Mouse (Mus musculus) CH12.LX (cell line): ENCODE results near the gene Ppig. TPM values are rescaled to one million over a fixed set of nuclear protein-coding genes. Genes with fewer than 3 reads are reported as not detected.

Experiments
- DNase-seq: peaks from one replicate; pipeline ENCODE4 v3.0.0-alpha.2; 2013; ENCODE audit errors: extremely low read depth
- H3K27ac ChIP-seq: 2 replicates; pipeline ENCODE4 v1.5.1; 2012; ENCODE audit warnings: low read depth, mild to moderate bottlenecking, control low read depth, moderate library complexity; ENCODE audit not compliant: insufficient read depth
- H3K27me3 ChIP-seq: replicated peaks from 2 replicates; pipeline ENCODE3; 2012; ENCODE audit warnings: inconsistent platforms
- H3K36me3 ChIP-seq, 2 experiments: replicated peaks in 1 of 2; 2 replicates each; pipeline versions ENCODE3 to v1.6.1; 2012; ENCODE audit warnings: inconsistent platforms in 1 of 2, low read length in 1 of 2, mild to moderate bottlenecking in 1 of 2, mixed read lengths in 1 of 2, moderate library complexity in 1 of 2; ENCODE audit not compliant: control insufficient read depth in 1 of 2, insufficient read depth in 1 of 2
- H3K4me1 ChIP-seq, 2 experiments: 2 replicates each; pipeline ENCODE4 v1.6.1; 2012; ENCODE audit warnings: inconsistent platforms in 1 of 2, moderate library complexity in 1 of 2; ENCODE audit not compliant: insufficient read depth in 2 of 2, control insufficient read depth in 1 of 2
- H3K4me2 ChIP-seq: 2 replicates; pipeline ENCODE4 v1.6.1; 2012; ENCODE audit warnings: low read depth, mild to moderate bottlenecking, control low read depth; ENCODE audit not compliant: poor library complexity, insufficient read depth, severe bottlenecking
- H3K4me3 ChIP-seq, 3 experiments: fragments of 150-350 bp in 1 of 3; sonication (generic) in 1 of 3; replicated peaks in 1 of 3; 2 replicates each; pipeline versions ENCODE3 to v1.5.1; 2011 to 2012; ENCODE audit warnings: low read depth in 2 of 3, low read length in 2 of 3, mild to moderate bottlenecking in 2 of 3, moderate library complexity in 2 of 3, control low read depth in 1 of 3, improper control_type of control experiment in 1 of 3, inconsistent platforms in 1 of 3, mixed read lengths in 1 of 3; ENCODE audit not compliant: poor library complexity in 1 of 3
- H3K79me2 ChIP-seq: replicated peaks from 2 replicates; pipeline ENCODE4 v1.6.1; 2012; ENCODE audit warnings: mild to moderate bottlenecking, moderate library complexity; ENCODE audit not compliant: control insufficient read depth, poor library complexity, insufficient read depth, severe bottlenecking; ENCODE audit errors: extremely low read depth
- H3K9ac ChIP-seq: 2 replicates; pipeline ENCODE4 v1.6.1; 2012; ENCODE audit warnings: low read depth, mild to moderate bottlenecking, control low read depth, moderate library complexity; ENCODE audit not compliant: insufficient read depth
- H3K9me3 ChIP-seq: replicated peaks from 2 replicates; pipeline ENCODE3; 2012; ENCODE audit warnings: low read length, inconsistent platforms, mixed read lengths
- CHD2 ChIP-seq: IDR thresholded peaks from 2 replicates; pipeline ENCODE4 v1.6.1; 2011; ENCODE audit warnings: low read length, improper control_type of control experiment
- CTCF ChIP-seq, 2 experiments: IDR thresholded peaks in 1 of 2; conservative IDR thresholded peaks in 1 of 2; 2 replicates each; pipeline ENCODE4 v1.5.1; 2011 to 2012; ENCODE audit warnings: low read depth in 2 of 2, low read length in 2 of 2, improper control_type of control experiment in 1 of 2, inconsistent platforms in 1 of 2, mild to moderate bottlenecking in 1 of 2, moderate library complexity in 1 of 2
- E2F4 ChIP-seq: IDR thresholded peaks from 2 replicates; pipeline ENCODE4 v1.6.1; 2011; ENCODE audit warnings: low read depth, low read length, improper control_type of control experiment; ENCODE audit not compliant: insufficient replicate concordance
- ETS1 ChIP-seq: conservative IDR thresholded peaks from 2 replicates; pipeline ENCODE4 v1.6.1; 2012; ENCODE audit warnings: low read depth, mild to moderate bottlenecking, inconsistent platforms, low read length, improper control_type of control experiment, moderate library complexity
- GABPA ChIP-seq: IDR thresholded peaks from 2 replicates; pipeline ENCODE4 v1.6.1; 2012; ENCODE audit warnings: low read depth, low read length, improper control_type of control experiment, inconsistent platforms; ENCODE audit not compliant: insufficient replicate concordance
- JUN ChIP-seq: IDR thresholded peaks from 2 replicates; pipeline ENCODE4 v1.6.1; 2011; ENCODE audit warnings: low read depth, mild to moderate bottlenecking, low read length, improper control_type of control experiment, moderate library complexity; ENCODE audit not compliant: insufficient read depth
- JUND ChIP-seq: conservative IDR thresholded peaks from 2 replicates; pipeline ENCODE4 v1.6.1; 2011; ENCODE audit warnings: low read depth, low read length, improper control_type of control experiment
- MAFK ChIP-seq: IDR thresholded peaks from 2 replicates; pipeline ENCODE4 v1.6.1; 2011; ENCODE audit warnings: low read length, improper control_type of control experiment; ENCODE audit not compliant: insufficient replicate concordance
- MAZ ChIP-seq: IDR thresholded peaks from 2 replicates; pipeline ENCODE4 v1.6.1; 2012; ENCODE audit warnings: low read depth, mild to moderate bottlenecking, inconsistent platforms, low read length, improper control_type of control experiment, moderate library complexity
- MYC ChIP-seq: IDR thresholded peaks from 2 replicates; pipeline ENCODE4 v1.6.1; 2011; ENCODE audit warnings: low read depth, mild to moderate bottlenecking, improper control_type of control experiment, low read length
- NELFE ChIP-seq: IDR thresholded peaks from 2 replicates; pipeline ENCODE4 v1.6.1; 2011; ENCODE audit warnings: low read depth, low read length, improper control_type of control experiment
- PAX5 ChIP-seq: IDR thresholded peaks from 2 replicates; pipeline ENCODE4 v1.6.1; 2012; ENCODE audit warnings: low read length, inconsistent platforms, mixed read lengths
- SIN3A ChIP-seq: IDR thresholded peaks from 2 replicates; pipeline ENCODE4 v1.6.1; 2012; ENCODE audit warnings: low read length, improper control_type of control experiment, inconsistent platforms
- SMC3 ChIP-seq: IDR thresholded peaks from 2 replicates; pipeline ENCODE4 v1.6.1; 2011; ENCODE audit warnings: low read depth, low read length, improper control_type of control experiment
- TCF12 ChIP-seq: IDR thresholded peaks from 2 replicates; pipeline ENCODE4 v1.6.1; 2014; ENCODE audit warnings: low read depth, mild to moderate bottlenecking, inconsistent platforms, low read length, improper control_type of control experiment
- UBTF ChIP-seq: IDR thresholded peaks from 2 replicates; pipeline ENCODE4 v1.6.1; 2012; ENCODE audit warnings: low read depth, mild to moderate bottlenecking, inconsistent platforms, low read length, improper control_type of control experiment, moderate library complexity
- USF2 ChIP-seq: conservative IDR thresholded peaks from 2 replicates; pipeline ENCODE4 v1.6.1; 2011; ENCODE audit warnings: low read depth, low read length, improper control_type of control experiment
- ZC3H11A ChIP-seq: IDR thresholded peaks from 2 replicates; pipeline ENCODE4 v1.6.1; 2012; ENCODE audit warnings: low read depth, mild to moderate bottlenecking, inconsistent platforms, low read length, improper control_type of control experiment
- ZKSCAN1 ChIP-seq: IDR thresholded peaks from 2 replicates; pipeline ENCODE4 v1.6.1; 2012; ENCODE audit warnings: low read depth, inconsistent platforms, low read length, improper control_type of control experiment, borderline replicate concordance
- dilution Hi-C: fragments of 300-500 bp; cut with MboI; formaldehyde crosslinking; loops from 2 replicates; pipeline ENCODE4 v1.14.3; 2020; ENCODE audit warnings: low sequenced_read_pairs; ENCODE audit not compliant: extremely low pct_unique_long_range_greater_than_20kb, extremely low pct_ligation_motif_present
- in situ Hi-C: fragments of 300-500 bp; cut with MboI; formaldehyde crosslinking; loops from 3 replicates; pipeline ENCODE4 v1.14.3; 2019; ENCODE audit warnings: low sequenced_read_pairs, low pct_ligation_motif_present, low pct_unique_long_range_greater_than_20kb, mixed read lengths
- polyA plus RNA-seq: library from polyadenylated mRNA; unstranded; fragments of >175 nt; gene quantifications from 2 replicates; pipeline ENCODE4 v1.2.1, GENCODE M21; 2012; ENCODE audit warnings: low read depth; ENCODE audit not compliant: insufficient read length
- total RNA-seq, 2 experiments: library from RNA; depleted of rRNA; stranded (reverse); fragments of 300-350 nt in 1 of 2; fragments of >200 nt in 1 of 2; gene quantifications; 2 replicates each; pipeline ENCODE4 v1.2.3; 2012 to 2014

Ppig gene
- total and polyA plus RNA-seq, 3 experiments, result 10.3 to 180 (median 12.9) TPM

DNA sequence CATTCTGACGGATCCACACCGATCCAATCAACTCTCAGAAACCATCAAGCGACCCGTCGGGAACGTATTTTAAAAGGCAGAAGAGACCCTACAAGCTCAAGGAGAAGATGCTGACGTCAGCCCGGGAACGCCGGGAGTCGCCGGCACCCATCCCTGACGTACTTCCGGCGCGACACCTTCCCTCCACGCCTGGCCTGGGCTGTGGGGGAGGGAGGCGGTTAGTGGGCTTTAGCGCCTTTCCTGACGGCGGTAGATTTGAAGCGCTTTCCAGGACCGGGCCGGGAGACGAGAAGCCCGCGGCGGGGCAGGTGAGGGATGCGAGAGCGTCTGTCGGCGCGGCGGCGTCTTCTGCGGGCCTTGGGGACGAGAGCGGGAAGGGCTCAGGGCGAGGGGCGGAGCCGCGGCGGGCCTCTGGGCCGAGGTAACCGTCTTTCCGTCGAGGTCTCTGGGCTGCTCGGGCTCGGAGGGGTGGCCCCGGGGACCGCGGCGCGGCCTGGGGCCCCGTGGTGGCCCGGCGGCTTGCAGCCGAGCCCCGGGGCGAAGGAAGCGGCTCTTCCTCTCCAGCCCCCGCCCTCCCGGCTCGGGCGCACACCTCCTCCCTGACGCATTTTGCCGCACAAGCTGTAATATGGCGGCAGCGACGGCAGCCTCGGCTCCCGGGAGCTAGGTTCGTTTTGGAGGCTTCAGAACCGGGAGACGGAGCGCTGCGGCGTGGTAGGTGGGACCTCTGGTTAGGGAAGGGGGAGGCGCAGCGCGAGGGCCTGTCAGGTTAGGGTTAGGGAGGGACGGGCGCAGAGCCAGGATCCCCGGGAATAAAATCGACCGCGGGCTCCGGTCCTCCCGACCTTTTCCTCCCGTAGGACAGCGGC lies 539 bp downstream of the Ppig start (continued):
- TF ChIP-seq NELFE (peak; percentile 89), SMC3 (no peak), CHD2 (peak; percentile 92), MYC (peak; percentile 84), UBTF (0 out of 2 replicates have a peak, but pooled peaks have one; percentile 28), ZKSCAN1 (no peak), JUND (0 out of 2 replicates have a peak, but pooled peaks have one; percentile 21), GABPA (peak; percentile 93), CTCF (conservative IDR thresholded peaks at IDR 0.05 in 1 of 2, IDR thresholded peaks at IDR 0.05 in 1 of 2; ENCODE audit: low read depth in 2 of 2, low read length in 2 of 2) (no peak), E2F4 (0 out of 2 replicates have a peak, but pooled peaks have one; percentile 65), USF2 (no peak), JUN (0 out of 2 replicates have a peak, but pooled peaks have one; percentile 18)

DNA sequence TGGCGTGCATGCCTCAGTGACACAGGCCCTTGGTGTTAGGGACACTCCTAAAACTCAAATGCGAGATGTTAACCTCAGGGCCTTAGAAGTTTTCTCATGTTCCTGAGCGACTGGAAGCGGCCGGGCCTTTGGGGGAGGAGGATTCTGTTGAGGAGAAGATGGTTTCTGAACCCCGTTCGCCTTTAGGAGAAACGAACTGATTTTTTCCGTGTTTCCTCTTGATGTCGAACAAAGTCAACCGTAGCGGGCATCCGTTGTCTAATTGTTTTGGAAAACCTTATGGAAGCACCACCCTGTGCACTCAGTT lies 1.1 kb downstream of the Ppig start:
- Histone ChIP-seq H3K4me2 (peak overlapping the region; percentile 32; the same call in 1 of the 2 replicates), H3K9ac (peak overlapping the region; percentile 94), H3K4me1 (peaks cover 0 to 24% of the 10 kb centered on the region in 2 experiments; a peak in 2 of 4 replicates), H3K27me3 (peaks cover 2% of the 10 kb centered on the region), H3K4me3 (peak overlapping the region; percentile 77 to 99 (median 80)), H3K36me3 (peaks cover 0 to 3% of the 10 kb centered on the region in 2 experiments), H3K79me2 (peaks cover 40% of the 10 kb centered on the region), H3K27ac (no peak overlapping the region; the same call in 1 of the 2 replicates), H3K9me3 (no peaks in the 10 kb centered on the region)
- in situ Hi-C loops, result no loop called here
- dilution Hi-C loops, result no loop called here
- TF ChIP-seq USF2 (no peak), MAZ (no peak), MAFK (no peak), PAX5 (no peak), TCF12 (no peak)
- peak; percentile 14 for DNase-seq

DNA sequence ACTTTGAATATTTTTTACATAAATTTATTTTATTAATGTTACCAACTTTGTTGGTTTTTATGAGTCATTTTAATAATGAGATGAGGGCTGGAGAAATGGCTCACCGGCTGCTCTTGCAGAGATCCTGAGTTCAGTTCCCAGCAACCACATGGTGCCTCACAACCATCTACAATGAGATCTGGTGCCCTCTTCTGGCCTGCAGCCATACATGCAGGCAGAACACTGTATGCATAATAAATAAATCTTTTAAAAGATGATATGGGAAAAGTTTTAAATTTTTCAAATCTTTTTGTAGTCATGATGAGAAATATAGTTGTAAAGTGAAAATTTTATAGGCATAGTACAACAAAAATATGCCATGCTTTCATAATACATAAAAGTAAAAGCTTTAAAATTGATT lies 22.7 kb downstream of the Ppig start:
- in situ Hi-C loops (no loop called here), dilution Hi-C loops (no loop called here)
- no peak overlapping the region for H3K27ac ChIP-seq
- peaks cover 27 to 70% of the 10 kb centered on the region in 2 experiments for H3K36me3 ChIP-seq
- H3K4me1 ChIP-seq, result no peaks in the 10 kb centered on the region
- H3K4me3 ChIP-seq, result no peak overlapping the region
- no peak overlapping the region for H3K9ac ChIP-seq
- no peaks in the 10 kb centered on the region for H3K79me2 ChIP-seq
- no peak for DNase-seq
- no peak for TF ChIP-seq ZC3H11A
- no peak for TF ChIP-seq MAZ
- no peak for TF ChIP-seq SIN3A
- peak in 1 of 2 experiments; percentile 23; a peak in 1 of 4 replicates for TF ChIP-seq CTCF (conservative IDR thresholded peaks at IDR 0.05 in 1 of 2, IDR thresholded peaks at IDR 0.05 in 1 of 2; ENCODE audit: low read depth in 2 of 2, low read length in 2 of 2)
- TF ChIP-seq ETS1, result no peak
- no peak overlapping the region for H3K4me2 ChIP-seq
- peaks cover 6% of the 10 kb centered on the region for H3K9me3 ChIP-seq
- no peaks in the 10 kb centered on the region for H3K27me3 ChIP-seq
